In genomic region chr12:118856151-118856550, GRCm38 (mm10) we compare ENCODE assay signal across 25 mouse cellular contexts. TPM values are rescaled to one million over a fixed set of nuclear protein-coding genes. Genes with fewer than 3 reads are reported as not detected.
DNase-seq lines count a peak whose midpoint lies in the region; ATAC-seq and TF ChIP-seq lines count a peak whose summit lies in the region.
"Had no signal": no experiment of that assay in that cellular context is flagged by ENCODE, and none has a peak within 500 bp of the region (broad histone marks: within the 10 kb centered on the region; RNA-seq: fewer than 3 reads in every experiment).

No protein-coding gene starts in this region.

- H3K27me3 ChIP-seq in hindbrain, embryonic 15.5 days, result peaks cover 59% of the 10 kb centered on the region
- peaks cover 66% of the 10 kb centered on the region for H3K27me3 ChIP-seq in hindbrain, embryonic 13.5 days

- 3% methylated on average over 7 of the region's 7 CpGs for WGBS in hindbrain, embryonic 15.5 days
- 4% methylated on average over 7 of the region's 7 CpGs for WGBS in hindbrain, embryonic 13.5 days
- 8% methylated on average over 7 of the region's 7 CpGs for whole genome bisulfite sequencing in olfactory bulb, adult 2 months

- H3K4me2 ChIP-seq in hindbrain, embryonic 15.5 days, result no peak overlapping the region
- H3K4me2 ChIP-seq in hindbrain, embryonic 13.5 days, result no peak overlapping the region
- H3K4me2 ChIP-seq: embryonic facial prominence, embryonic 13.5 days; heart, embryonic 11.5 days had no signal

- no peaks in the 10 kb centered on the region for H3K36me3 ChIP-seq in hindbrain, embryonic 15.5 days
- H3K36me3 ChIP-seq in hindbrain, embryonic 13.5 days, result no peaks in the 10 kb centered on the region
- H3K36me3 ChIP-seq: embryonic facial prominence, embryonic 13.5 days; limb, embryonic 10.5 days had no signal

- peak; percentile 24; the same call in 1 of the 2 replicates for ATAC-seq in hindbrain, embryonic 15.5 days (ENCODE audit: low FRiP score, low read depth)
- no peak for ATAC-seq in hindbrain, embryonic 13.5 days (ENCODE audit: low FRiP score)
- ATAC-seq: inflammation-experienced regulatory T-cells, adult 6 months; liver, postnatal 0 days had no signal

- no peak overlapping the region for H3K4me3 ChIP-seq in hindbrain, embryonic 15.5 days
- no peak overlapping the region for H3K4me3 ChIP-seq in hindbrain, embryonic 13.5 days
- no peak overlapping the region for H3K4me3 ChIP-seq in olfactory bulb, adult 2 months (ENCODE audit: insufficient read depth, low read depth, low read length)
- H3K4me3 ChIP-seq: embryonic facial prominence, embryonic 13.5 days; left cerebral cortex, adult 2 months; limb, embryonic 10.5 days had no signal

- TF ChIP-seq POLR2A in brain, embryonic 14.5 days (IDR thresholded peaks at IDR 0.05; ENCODE audit: borderline replicate concordance, extremely low read depth, insufficient read depth, insufficient read length, poor library complexity, severe bottlenecking), result no peak
- no peak for TF ChIP-seq POLR2A in olfactory bulb, adult 2 months (IDR thresholded peaks at IDR 0.05; ENCODE audit: insufficient read depth, low read depth, low read length)

- H3K9ac ChIP-seq in hindbrain, embryonic 15.5 days, result no peak overlapping the region
- H3K9ac ChIP-seq in hindbrain, embryonic 13.5 days, result no peak overlapping the region
- H3K9ac ChIP-seq: embryonic facial prominence, embryonic 13.5 days; liver, postnatal 0 days had no signal

- H3K27ac ChIP-seq in hindbrain, embryonic 15.5 days (replicated peaks), result no peak overlapping the region
- no peak overlapping the region for H3K27ac ChIP-seq in hindbrain, embryonic 13.5 days
- H3K27ac ChIP-seq in olfactory bulb, adult 2 months (ENCODE audit: insufficient read depth, low read depth, low read length), result peak overlapping the region; percentile 75
- H3K27ac ChIP-seq: embryonic facial prominence, embryonic 13.5 days; left cerebral cortex, adult 2 months; limb, embryonic 10.5 days had no signal

- peak; percentile 59 for DNase-seq in brain, embryonic 14.5 days (ENCODE audit: low read depth)
- peak; percentile 53 for DNase-seq in embryo, embryonic 9.5 days (ENCODE audit: extremely low spot score)
- no peak for DNase-seq in T-cell, adult 2 months (ENCODE audit: low spot score)
- no peak for DNase-seq in adrenal gland, postnatal 25 days
- DNase-seq: adrenal gland, postnatal 14 days; cerebellum, adult 11-12 months; cerebellum, postnatal 36 days; heart, postnatal 10 days; kidney, adult 9 months; kidney, postnatal 25 days; liver, postnatal 0 days; lung, postnatal 14 days had no signal

- no peak for TF ChIP-seq CTCF in brain, embryonic 14.5 days (IDR thresholded peaks at IDR 0.05; ENCODE audit: borderline replicate concordance, extremely low read depth, insufficient read depth, insufficient read length)
- no peak for TF ChIP-seq CTCF in olfactory bulb, adult 2 months (IDR thresholded peaks at IDR 0.05; ENCODE audit: insufficient read depth, low read depth, low read length)

- H3K9me3 ChIP-seq in hindbrain, embryonic 15.5 days, result no peaks in the 10 kb centered on the region
- no peaks in the 10 kb centered on the region for H3K9me3 ChIP-seq in hindbrain, embryonic 13.5 days
- H3K9me3 ChIP-seq: embryonic facial prominence, embryonic 13.5 days; limb, embryonic 10.5 days had no signal

- peaks cover 12% of the 10 kb centered on the region for H3K4me1 ChIP-seq in hindbrain, embryonic 15.5 days (replicated peaks)
- H3K4me1 ChIP-seq in hindbrain, embryonic 13.5 days (replicated peaks), result peaks cover 17% of the 10 kb centered on the region
- no peaks in the 10 kb centered on the region; the same call in 1 of the 2 replicates for H3K4me1 ChIP-seq in olfactory bulb, adult 2 months (ENCODE audit: control insufficient read depth, insufficient read depth, low read length)

RNA-seq across cellular contexts. Expression of gene Sp8, which starts 10.0 kb away (rescaled TPM):
- 2.8 and 3.0 TPM in 2 replicates for polyA plus RNA-seq in hindbrain, embryonic 15.5 days (2015; fragmentation: Nextera tagmentation; extraction: Ambion mirVana)
- 3.8 and 5.9 TPM in 2 replicates for polyA plus RNA-seq in hindbrain, embryonic 13.5 days (2015; fragmentation: Nextera tagmentation; extraction: Ambion mirVana)
- 7.5 and 10.7 TPM in 2 replicates for polyA plus RNA-seq in brain, embryonic 14.5 days (2012; rRNA removed)
- not detected in 2 replicates for polyA plus RNA-seq in olfactory bulb, adult 2 months (2012; ENCODE audit: insufficient read depth, insufficient read length, low replicate concordance, missing spikeins)
- total RNA-seq in adrenal gland, postnatal 25 days (2021), result not detected in 2 replicates
- total RNA-seq: adrenal gland, postnatal 14 days; gastrocnemius, adult 18-20 months; heart, postnatal 10 days; liver, adult 2 months; megakaryocyte, adult 5-6 weeks had no signal
- polyA plus RNA-seq: gonadal fat pad, adult 2 months; inflammation-experienced regulatory T-cells, adult 6 months; liver, adult 2 months; liver, postnatal 0 days; small intestine, adult 2 months had no signal

Comparison
In these comparisons a context has a peak if more than half of its experiments do, and no peak if none do; other contexts are left out.
1. DNase-seq: peak in brain, embryonic 14.5 days (single experiment) and embryo, embryonic 9.5 days (single experiment); none in T-cell, adult 2 months (single experiment) and adrenal gland, postnatal 25 days (single experiment).